11 mouse cellular contexts compared by ENCODE assay signal in the genomic region with DNA sequence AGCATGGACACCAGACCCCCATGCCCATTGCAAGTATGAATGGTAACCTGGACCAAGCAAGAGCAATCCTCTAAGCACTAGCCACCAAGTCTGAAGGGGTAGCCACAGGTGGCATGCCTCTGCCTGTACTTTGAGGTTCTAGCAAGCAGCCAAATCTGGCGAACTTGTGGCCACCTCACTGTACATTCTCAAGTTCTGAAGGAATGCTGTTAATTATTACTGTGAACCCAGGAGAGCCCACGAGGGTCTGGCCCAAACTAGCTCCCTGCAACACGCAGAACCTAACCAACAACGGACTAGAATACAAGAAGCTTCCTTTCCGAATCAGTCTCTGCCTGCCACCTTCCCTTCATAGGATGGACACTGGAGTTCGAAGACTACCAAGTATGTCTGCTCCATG. TPM values are rescaled to one million over a fixed set of nuclear protein-coding genes. Genes with fewer than 3 reads are reported as not detected.
DNase-seq lines count a peak whose midpoint lies in the region; ATAC-seq lines count a peak whose summit lies in the region.
"Had no signal": no experiment of that assay in that cellular context is flagged by ENCODE, and none has a peak within 500 bp of the region (broad histone marks: within the 10 kb centered on the region; RNA-seq: fewer than 3 reads in every experiment).

No protein-coding gene starts in this region.

- H3K4me1 ChIP-seq in kidney, embryonic 14.5 days (ENCODE audit: control insufficient read depth, insufficient read depth, low read length), result peaks cover 12% of the 10 kb centered on the region; the same call in 1 of the 2 replicates
- H3K4me1 ChIP-seq in hindbrain, embryonic 11.5 days (replicated peaks; ENCODE audit: control insufficient read depth, insufficient read depth, low read length), result no peaks in the 10 kb centered on the region; the same call in none of the 2 replicates

- H3K27ac ChIP-seq in kidney, embryonic 14.5 days (ENCODE audit: low read depth, low read length), result no peak overlapping the region
- H3K27ac ChIP-seq in hindbrain, embryonic 11.5 days (ENCODE audit: low read depth, low read length), result no peak overlapping the region
- H3K27ac ChIP-seq: liver, embryonic 14.5 days had no signal

- ATAC-seq in kidney, embryonic 14.5 days (ENCODE audit: low FRiP score, low TSS enrichment), result no peak
- ATAC-seq in hindbrain, embryonic 11.5 days (ENCODE audit: low FRiP score), result no peak

- H3K4me3 ChIP-seq in kidney, embryonic 14.5 days (ENCODE audit: low read length), result peak overlapping the region; percentile 37
- peak overlapping the region; percentile 53 for H3K4me3 ChIP-seq in hindbrain, embryonic 11.5 days (ENCODE audit: low read depth, low read length)

- peak; percentile 20 for DNase-seq in embryo, embryonic 10 days (ENCODE audit: low spot score)
- DNase-seq in embryo, embryonic 11 days, result no peak
- no peak for DNase-seq in kidney, postnatal 4 days
- DNase-seq in hindbrain, embryonic 11.5 days (ENCODE audit: low spot score), result peak; percentile 54
- peak; percentile 36 for DNase-seq in neural tube, embryonic 10.5 days (ENCODE audit: extremely low spot score, low spot score)
- DNase-seq in adrenal gland, adult (ENCODE audit: inconsistent age in 2 of 2, low spot score in 1 of 2), result no peak
- DNase-seq in ovary, postnatal 14 days (ENCODE audit: low spot score), result no peak
- DNase-seq: layer of hippocampus, adult 9-11 months had no signal

- H3K27me3 ChIP-seq in kidney, embryonic 14.5 days (ENCODE audit: control insufficient read depth, insufficient read depth, low read length), result peaks cover 93% of the 10 kb centered on the region
- H3K27me3 ChIP-seq in hindbrain, embryonic 11.5 days (ENCODE audit: control insufficient read depth, insufficient read depth, low read length), result peaks cover 75% of the 10 kb centered on the region

- WGBS in kidney, embryonic 14.5 days, result 9% methylated on average over 6 of the region's 6 CpGs
- WGBS in hindbrain, embryonic 11.5 days, result 4% methylated on average over 6 of the region's 6 CpGs

- no peak overlapping the region for H3K4me2 ChIP-seq in kidney, embryonic 14.5 days (replicated peaks; ENCODE audit: low read depth, low read length)
- H3K4me2 ChIP-seq in hindbrain, embryonic 11.5 days (replicated peaks; ENCODE audit: low read depth, low read length), result peak overlapping the region; percentile 81

- no peaks in the 10 kb centered on the region for H3K9me3 ChIP-seq in kidney, embryonic 14.5 days (ENCODE audit: control insufficient read depth, low read length)
- no peaks in the 10 kb centered on the region for H3K9me3 ChIP-seq in hindbrain, embryonic 11.5 days (ENCODE audit: control insufficient read depth, low read length)

- no peak overlapping the region for H3K9ac ChIP-seq in kidney, embryonic 14.5 days (ENCODE audit: low read depth, low read length)
- H3K9ac ChIP-seq in hindbrain, embryonic 11.5 days (ENCODE audit: low read depth, low read length), result peak overlapping the region; percentile 75
- H3K9ac ChIP-seq: liver, embryonic 14.5 days had no signal

- no peaks in the 10 kb centered on the region for H3K36me3 ChIP-seq in kidney, embryonic 14.5 days (ENCODE audit: control insufficient read depth, insufficient read depth, low read length)
- H3K36me3 ChIP-seq in hindbrain, embryonic 11.5 days (ENCODE audit: control insufficient read depth, insufficient read depth, low read length), result no peaks in the 10 kb centered on the region
- H3K36me3 ChIP-seq: G1E had no signal

RNA-seq across cellular contexts. Expression of a gene that starts 1.5 kb away (rescaled TPM):
- 0.73 and 1.2 TPM in 2 replicates for polyA plus RNA-seq in kidney, embryonic 14.5 days (2014; fragmentation: Nextera tagmentation; extraction: Ambion mirVana)
- polyA plus RNA-seq in hindbrain, embryonic 11.5 days (2014; fragmentation: Nextera tagmentation; extraction: Ambion mirVana), result 58.3 and 66.3 TPM in 2 replicates
- polyA plus RNA-seq: G1E had no signal

Comparison
In these comparisons a context has a peak if more than half of its experiments do, and no peak if none do; other contexts are left out.
1. DNase-seq: peak in embryo, embryonic 10 days (single experiment), hindbrain, embryonic 11.5 days (single experiment) and neural tube, embryonic 10.5 days (single experiment); none in embryo, embryonic 11 days (single experiment), kidney, postnatal 4 days (0 of 2), adrenal gland, adult (0 of 2) and ovary, postnatal 14 days (single experiment).
2. RNA of a gene that starts 1.5 kb away (polyA plus RNA-seq): 58.3 to 66.3 TPM in hindbrain, embryonic 11.5 days; 0.73 to 1.2 TPM in kidney, embryonic 14.5 days; every median in the first group is over 10 times any median in the second.